Mouse (Mus musculus) kidney, postnatal 10 days (tissue): ENCODE measurements around the gene Pard3.

Experiments used
- DNase-seq: peaks from one replicate; pipeline ENCODE4 v3.0.0; 2021; ENCODE audit warnings: mixed read lengths

The Pard3 gene

GRCm38 (mm10) chr8:127088372-127088771 is 24.7 kb downstream of the Pard3 start:
- no peak for DNase-seq

GRCm38 (mm10) chr8:127089021-127089420 is 25.3 kb downstream of the Pard3 start:
- peak; percentile 21 for DNase-seq

- no peak for DNase-seq
Observed at GRCm38 (mm10) chr8:127090435-127090834, 26.7 kb downstream of the Pard3 start.

- no peak for DNase-seq
Observed at GRCm38 (mm10) chr8:127091936-127092335, 28.2 kb downstream of the Pard3 start.

- DNase-seq, result peak; percentile 57
Observed at GRCm38 (mm10) chr8:127092383-127093112, 28.9 kb downstream of the Pard3 start.

- no peak for DNase-seq
Observed at GRCm38 (mm10) chr8:127093113-127093426, 29.4 kb downstream of the Pard3 start.

- no peak for DNase-seq
Observed at GRCm38 (mm10) chr8:127095763-127096162, 32.1 kb downstream of the Pard3 start.

- DNase-seq, result no peak
Observed at GRCm38 (mm10) chr8:127099439-127100090, 35.9 kb downstream of the Pard3 start.

- DNase-seq, result no peak
Observed at GRCm38 (mm10) chr8:127103256-127103655, 39.6 kb downstream of the Pard3 start.

- no peak for DNase-seq
Observed at GRCm38 (mm10) chr8:127104616-127105015, 40.9 kb downstream of the Pard3 start.

GRCm38 (mm10) chr8:127107928-127108327 is 44.2 kb downstream of the Pard3 start:
- no peak for DNase-seq

- no peak for DNase-seq
Observed at GRCm38 (mm10) chr8:127113209-127113608, 49.5 kb downstream of the Pard3 start.

GRCm38 (mm10) chr8:127115837-127116236 is 52.1 kb downstream of the Pard3 start:
- DNase-seq, result no peak

GRCm38 (mm10) chr8:127118373-127118861 is 54.7 kb downstream of the Pard3 start:
- peak; percentile 22 for DNase-seq

- DNase-seq, result peak; percentile 33
Observed at GRCm38 (mm10) chr8:127123391-127123790, 59.7 kb downstream of the Pard3 start.

- DNase-seq, result no peak
Observed at GRCm38 (mm10) chr8:127124795-127125194, 61.1 kb downstream of the Pard3 start.

GRCm38 (mm10) chr8:127125686-127126683 is 62.3 kb downstream of the Pard3 start:
- DNase-seq, result peak; percentile 30

GRCm38 (mm10) chr8:127128781-127129396 is 65.2 kb downstream of the Pard3 start:
- peak; percentile 62 for DNase-seq

- DNase-seq, result peak; percentile 33
Observed at GRCm38 (mm10) chr8:127134327-127134726, 70.6 kb downstream of the Pard3 start.

GRCm38 (mm10) chr8:127136201-127136600 is 72.5 kb downstream of the Pard3 start:
- DNase-seq, result no peak

- no peak for DNase-seq
Observed at GRCm38 (mm10) chr8:127136781-127137180, 73.1 kb downstream of the Pard3 start.

GRCm38 (mm10) chr8:127139154-127139553 is 75.5 kb downstream of the Pard3 start:
- peak; percentile 93 for DNase-seq

GRCm38 (mm10) chr8:127140945-127141344 is 77.3 kb downstream of the Pard3 start:
- DNase-seq, result no peak
